Mouse (Mus musculus): ENCODE results near the gene Ppid.
A peak's percentile ranks its signal among the peaks of the same experiment; 100 is the strongest.
"Not testable (repeated sequence)": the region's sequence is repeated elsewhere in the genome, so short reads cannot be mapped to it uniquely, and the experiment has no call there.

Ppid gene

GRCm38 (mm10) chr3:79572399-79572798 lies 18.7 kb upstream of the Ppid start:
- no peak for DNase-seq (ENCODE audit: low read depth, low spot score)

DNA sequence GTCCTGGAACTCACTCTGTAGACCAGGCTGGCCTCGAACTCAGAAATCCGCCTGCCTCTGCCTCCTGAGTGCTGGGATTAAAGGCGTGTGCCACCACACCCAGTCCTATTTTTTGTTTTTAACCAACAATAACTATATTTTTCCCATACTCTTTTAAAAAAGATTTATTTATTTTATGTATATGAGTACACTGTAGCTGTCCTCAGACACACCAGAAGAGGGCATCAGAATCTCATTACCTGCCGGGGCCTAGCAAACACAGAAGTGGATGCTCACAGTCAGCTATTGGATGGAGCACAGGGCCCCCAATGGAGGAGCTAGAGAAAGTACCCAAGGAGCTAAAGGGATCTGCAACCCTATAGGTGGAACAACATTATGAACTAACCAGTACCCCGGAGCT lies 17.8 kb upstream of the Ppid start:
- DNase-seq (ENCODE audit: low read depth, low spot score): not testable (repeated sequence)

- DNase-seq (ENCODE audit: low read depth, low spot score): peak; percentile 74
Observed at GRCm38 (mm10) chr3:79574336-79574735, 16.8 kb upstream of the Ppid start.

- DNase-seq (ENCODE audit: low read depth, low spot score): no peak
Observed at GRCm38 (mm10) chr3:79575576-79576467, 15.3 kb upstream of the Ppid start.

DNA sequence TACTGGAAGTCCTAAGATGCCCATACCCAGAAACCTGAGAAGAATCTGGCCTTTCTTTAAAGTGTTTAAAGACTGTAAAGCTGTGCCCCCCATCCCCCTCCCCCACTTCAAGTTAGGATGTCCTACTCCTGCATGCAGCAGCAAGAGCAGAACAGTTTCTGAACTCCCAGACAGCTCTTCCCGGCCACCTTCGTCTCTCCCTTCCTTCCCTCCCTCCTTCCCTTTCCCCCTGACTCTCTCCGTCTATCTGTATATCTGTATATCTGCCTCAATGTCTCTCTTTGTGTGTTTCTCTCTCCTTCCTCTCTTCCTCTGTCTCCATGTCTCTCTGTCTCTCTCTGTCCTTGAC lies 14.7 kb upstream of the Ppid start:
- no peak for DNase-seq (ENCODE audit: low read depth, low spot score)

- no peak for DNase-seq (ENCODE audit: low read depth, low spot score)
Observed at GRCm38 (mm10) chr3:79576865-79577264, 14.3 kb upstream of the Ppid start.

- DNase-seq (ENCODE audit: low read depth, low spot score): no peak
Observed at GRCm38 (mm10) chr3:79577606-79578005, 13.5 kb upstream of the Ppid start.

DNA sequence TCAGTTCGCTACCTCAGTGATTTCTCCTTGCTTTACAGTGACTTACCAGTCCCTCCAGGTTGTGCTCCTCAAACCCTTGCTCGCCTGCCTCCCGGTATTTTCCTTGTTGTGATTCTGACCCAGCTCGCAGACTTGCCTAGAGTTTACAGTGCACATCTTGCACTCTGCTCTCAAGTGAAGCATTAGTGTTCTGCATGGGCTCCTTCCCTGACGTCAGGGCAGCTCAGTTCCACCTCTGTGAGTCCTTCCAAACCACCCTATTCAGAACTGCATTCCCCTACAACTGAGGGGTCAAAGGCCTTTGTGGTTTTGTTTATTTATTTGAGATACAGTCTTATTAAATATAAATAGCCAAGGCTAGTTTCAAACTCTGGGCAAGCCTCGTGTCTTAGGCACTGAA lies 13.0 kb upstream of the Ppid start:
- DNase-seq (ENCODE audit: low read depth, low spot score): no peak

DNA sequence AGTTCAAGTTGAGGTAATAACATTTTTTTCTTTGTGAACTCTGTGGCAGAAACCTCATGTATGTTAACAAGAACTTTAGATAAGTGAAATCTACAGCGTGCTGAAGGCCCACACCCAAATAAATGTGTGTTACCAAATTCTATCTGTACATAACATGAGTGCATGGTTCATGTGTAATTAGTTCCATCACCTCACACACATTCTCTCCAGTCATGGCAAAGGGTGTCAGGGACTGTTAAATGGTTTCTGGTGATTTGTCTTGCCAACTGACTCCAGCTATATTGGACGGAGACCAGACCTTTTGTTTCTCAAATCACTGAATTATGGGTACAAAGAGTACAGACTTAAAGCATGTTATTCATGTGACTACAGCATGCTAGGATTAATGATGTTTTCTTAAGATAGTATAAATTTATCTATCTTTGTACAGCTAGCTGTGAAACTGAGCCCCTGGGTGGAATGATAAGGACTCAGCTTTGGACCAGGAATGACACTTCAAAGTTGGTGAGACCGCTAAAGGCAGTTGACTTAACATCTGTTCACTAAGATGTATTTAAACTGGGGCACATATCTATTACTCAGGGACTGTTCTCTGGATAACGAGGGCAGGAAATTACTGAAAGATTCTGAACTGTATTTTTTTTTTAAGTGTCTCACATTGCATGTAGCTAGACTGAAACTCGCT lies 11.1 kb upstream of the Ppid start:
- peak; percentile 73 for DNase-seq (ENCODE audit: low read depth, low spot score)

DNA sequence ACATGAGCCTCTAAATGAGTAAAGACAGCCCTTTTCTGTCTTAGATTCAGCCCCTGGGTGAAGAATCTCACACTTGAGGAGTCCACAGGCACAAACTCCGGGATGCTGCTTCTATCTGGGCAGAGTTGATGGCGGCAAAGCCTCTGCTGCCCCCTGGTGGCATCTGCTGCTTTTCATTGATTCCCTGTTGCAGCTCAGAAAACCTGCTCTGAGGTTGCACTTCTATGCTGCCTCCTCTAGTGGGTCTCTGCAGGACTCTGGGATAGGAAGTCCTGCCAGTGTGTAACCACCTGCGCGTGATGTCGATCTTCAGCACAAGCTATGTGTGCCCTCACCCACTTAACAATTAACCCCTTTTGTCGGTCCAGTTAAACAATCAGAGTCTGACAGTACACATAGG lies 4.3 kb upstream of the Ppid start:
- peak; percentile 79 for DNase-seq (ENCODE audit: low read depth, low spot score)

- DNase-seq (ENCODE audit: low read depth, low spot score): no peak
Observed at GRCm38 (mm10) chr3:79589671-79590070, 1.5 kb upstream of the Ppid start.

DNA sequence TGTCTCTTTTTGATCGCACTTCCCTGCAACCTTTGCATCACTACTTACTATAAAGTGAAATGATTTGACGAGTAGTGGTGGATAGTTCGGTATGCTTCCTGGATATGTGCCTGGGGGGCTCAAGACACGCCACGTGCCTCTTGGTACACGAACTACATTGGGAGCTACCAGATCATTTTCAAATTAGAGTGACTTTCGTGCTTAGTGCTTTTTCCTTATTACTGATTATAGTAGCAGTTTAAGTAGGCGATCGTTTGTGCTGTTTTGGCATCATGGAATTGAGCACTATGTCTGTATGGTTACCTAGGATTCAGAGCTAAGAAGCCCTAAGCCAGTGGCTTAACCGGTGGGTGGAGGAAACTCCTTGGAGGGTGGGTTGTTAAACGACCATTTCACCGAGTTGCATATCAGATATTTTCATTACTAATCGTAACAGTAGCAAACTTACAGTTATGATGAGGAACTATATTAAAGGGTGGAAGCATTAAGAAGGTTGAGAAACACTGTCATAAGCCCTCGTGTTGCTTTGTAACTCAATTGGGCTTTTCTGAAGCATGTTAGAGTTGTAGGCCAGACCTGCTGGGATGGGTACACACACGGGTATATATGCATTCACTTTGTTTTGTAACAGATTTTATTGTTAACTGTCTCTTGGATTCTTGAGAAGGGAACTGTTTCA lies 790 bp downstream of the Ppid start:
- no peak for DNase-seq (ENCODE audit: low read depth, low spot score)

GRCm38 (mm10) chr3:79595468-79595867 lies 4.3 kb downstream of the Ppid start:
- DNase-seq (ENCODE audit: low read depth, low spot score): no peak

DNA sequence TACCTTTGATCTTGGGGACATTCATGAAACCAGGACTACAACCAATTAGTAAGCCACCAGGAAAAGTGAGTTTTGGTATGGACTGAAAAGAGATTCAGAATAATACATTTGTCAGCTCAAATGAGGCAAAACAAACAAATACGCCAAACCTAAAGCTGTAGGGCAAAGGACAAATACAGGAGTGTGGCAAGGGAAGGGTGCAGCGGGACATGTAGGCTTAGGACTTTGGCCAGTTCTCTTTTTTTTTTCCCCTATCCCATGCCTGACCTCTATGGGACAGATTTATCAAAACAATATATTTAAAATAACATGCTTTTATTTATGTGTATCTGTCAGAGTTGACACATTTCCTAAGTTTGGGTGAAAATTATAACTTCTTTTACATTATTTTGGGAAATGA lies 18.7 kb downstream of the Ppid start:
- DNase-seq (ENCODE audit: low read depth, low spot score): no peak

DNA sequence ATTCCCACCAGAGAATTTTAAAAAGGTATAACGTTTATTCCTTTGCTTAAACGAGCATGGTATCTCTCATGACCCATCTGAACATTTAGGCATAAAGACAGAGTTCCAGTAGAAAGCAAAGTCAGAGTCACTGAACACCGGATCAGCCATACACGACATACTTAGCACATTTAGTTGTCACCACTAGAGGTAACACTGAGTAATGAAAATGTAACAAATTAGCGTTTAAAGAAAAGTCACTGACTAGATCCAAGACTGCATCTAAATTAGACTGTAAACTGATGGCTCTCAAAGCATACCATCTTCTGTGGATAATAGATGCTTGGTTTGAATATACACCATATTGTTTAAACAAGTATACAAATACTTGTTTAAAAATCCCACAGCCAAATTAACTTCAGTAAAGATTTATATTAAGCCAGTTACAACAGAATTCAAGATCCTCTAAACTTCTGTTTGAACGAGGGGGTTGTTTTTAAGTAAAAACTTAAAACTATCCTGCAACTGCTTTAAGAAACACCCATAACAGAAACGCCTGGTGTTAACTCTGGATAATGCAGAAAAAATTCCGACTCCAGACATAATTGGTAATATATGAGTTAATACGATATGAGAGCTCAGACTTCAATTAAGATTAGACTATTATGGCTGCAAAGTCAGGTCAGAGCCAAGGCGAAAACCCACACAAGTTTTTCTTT lies 36.5 kb downstream of the Ppid start:
- peak; percentile 29 for DNase-seq (ENCODE audit: low read depth, low spot score)

DNA sequence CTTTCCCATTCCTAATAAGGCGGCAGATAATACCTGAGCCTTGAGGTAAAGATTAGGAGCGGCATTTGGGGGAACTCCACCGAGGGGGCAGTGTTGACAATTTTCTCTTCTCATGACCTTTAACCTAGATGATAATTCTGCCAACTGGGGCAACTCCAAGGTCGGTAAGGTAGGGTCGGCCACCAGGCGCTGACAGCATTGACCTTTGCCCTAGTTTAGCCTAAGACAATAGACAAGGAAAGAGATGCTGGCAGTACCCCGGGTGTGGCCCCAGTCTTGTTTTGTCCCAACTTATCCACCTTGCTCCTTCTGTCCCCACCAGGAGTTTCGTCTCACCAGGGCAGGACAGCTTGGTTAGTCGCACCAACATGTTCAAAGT lies 37.0 kb downstream of the Ppid start:
- DNase-seq (ENCODE audit: low read depth, low spot score): peak; percentile 49

DNA sequence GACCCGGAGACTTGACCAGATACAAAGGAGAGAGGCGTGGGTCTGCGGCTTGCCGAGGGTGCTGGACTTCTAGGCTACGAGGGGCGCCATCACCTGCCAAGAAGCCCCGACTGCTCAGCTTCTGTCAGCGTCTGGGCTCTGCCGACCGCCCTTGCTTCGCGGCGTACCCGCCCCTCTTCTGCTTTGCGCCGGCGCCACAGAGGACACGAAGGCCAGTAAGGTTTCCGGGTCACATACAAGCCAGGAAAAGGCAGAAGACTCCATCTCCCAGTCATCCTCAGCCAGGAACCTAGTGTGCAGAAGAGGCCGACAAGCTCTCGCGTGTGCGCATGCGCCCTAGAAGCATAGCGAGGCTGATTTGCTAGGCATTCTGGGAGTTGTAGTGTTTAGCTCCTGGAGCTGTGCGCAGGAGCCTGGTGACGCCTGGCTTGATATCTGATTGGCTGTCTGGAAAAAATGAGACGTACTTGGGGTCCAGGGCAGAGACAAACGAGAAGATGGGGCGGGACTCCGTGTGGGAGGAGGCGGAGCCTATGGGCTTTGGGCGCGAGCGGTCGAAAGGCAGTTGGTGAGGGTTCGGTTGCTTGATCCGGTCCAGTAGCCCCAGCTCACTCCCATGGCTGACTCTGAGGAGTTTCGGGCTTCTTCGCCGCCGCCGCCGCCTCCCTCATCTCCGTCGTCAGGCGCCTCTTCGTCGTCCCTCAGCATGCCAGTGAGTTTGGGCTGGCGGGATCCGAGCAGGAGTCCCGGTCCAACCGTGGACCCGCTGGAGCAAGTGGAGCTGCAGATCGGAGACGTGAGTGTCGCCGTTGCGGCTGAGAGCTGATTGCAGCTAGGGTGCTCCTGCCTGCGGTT lies 37.6 kb downstream of the Ppid start, which contains the start of gene 4930579G24Rik:
Gene 4930579G24Rik (plus strand): TSS at position 519 of the 855 bp plus-strand sequence.
- DNase-seq (ENCODE audit: low read depth, low spot score): peak; percentile 95

DNA sequence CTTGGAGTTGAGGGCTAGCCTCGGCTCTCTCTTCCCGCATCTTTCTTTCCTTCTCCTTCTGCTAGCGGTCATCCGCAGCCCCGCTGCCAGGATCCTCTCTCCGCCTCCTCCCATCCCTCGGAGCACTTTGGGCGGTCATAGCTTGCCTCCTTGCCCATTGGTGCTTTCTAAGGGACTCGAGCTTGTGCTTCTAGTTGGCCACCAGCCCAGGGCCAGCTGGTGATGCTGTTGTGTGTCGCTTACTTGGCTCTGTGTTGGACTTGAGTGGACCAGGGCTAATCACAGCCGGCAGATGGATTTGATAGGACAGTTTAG lies 38.2 kb downstream of the Ppid start, which contains the start of gene Etfdh:
Gene Etfdh (minus strand): TSS at position 85 of the 315 bp plus-strand sequence.
- DNase-seq (ENCODE audit: low read depth, low spot score): peak; percentile 54

DNA sequence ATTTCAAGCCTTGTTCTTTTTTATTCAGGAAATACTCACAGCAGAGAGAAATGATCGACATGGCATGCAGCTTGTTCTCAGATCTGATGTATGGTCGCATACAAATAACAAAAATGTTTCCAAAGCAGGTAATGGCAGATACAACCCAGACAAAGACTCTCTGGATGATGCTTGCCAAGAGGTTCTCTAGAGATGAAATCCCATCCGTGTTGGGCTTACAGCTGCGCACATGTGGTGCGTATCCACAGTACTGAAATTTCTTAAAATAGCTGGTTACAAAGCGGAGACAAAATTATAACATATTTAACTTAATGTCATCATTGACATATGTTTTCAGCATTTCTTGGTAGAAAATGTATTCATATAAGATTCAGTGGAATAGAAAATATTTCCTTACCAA lies 61.0 kb downstream of the Ppid start:
- DNase-seq (ENCODE audit: low read depth, low spot score): no peak
